Mouse (Mus musculus) lung, postnatal 0 days (tissue): ENCODE measurements around the gene Lrrc7. TPM values are rescaled to one million over a fixed set of nuclear protein-coding genes. Genes with fewer than 3 reads are reported as not detected.

Source experiments
- ATAC-seq: fragments of 200-750 bp; cut with Nextera tagmentation; 2 replicates; pipeline ENCODE4 v1.8.0; 2017; ENCODE audit warnings: moderate library complexity
- DNase-seq: peaks from one replicate; pipeline ENCODE4 v3.0.0-alpha.2; 2016; ENCODE audit warnings: low spot score
- H3K27ac ChIP-seq: fragments of 300-500 bp; sonication (generic); 2 replicates; pipeline ENCODE4 v1.5.1; 2014; ENCODE audit warnings: antibody characterized with exemption, mild to moderate bottlenecking, low read length, mixed read lengths
- H3K27me3 ChIP-seq: fragments of 300-500 bp; sonication (generic); replicated peaks from 2 replicates; pipeline ENCODE4 v1.6.1; 2014; ENCODE audit warnings: low read length, mixed read lengths; ENCODE audit not compliant: insufficient read depth
- H3K36me3 ChIP-seq: fragments of 300-500 bp; sonication (generic); 2 replicates; pipeline ENCODE4 v1.6.1; 2014; ENCODE audit warnings: low read length, mixed read lengths; ENCODE audit not compliant: insufficient read depth
- H3K4me1 ChIP-seq: fragments of 300-500 bp; sonication (generic); 2 replicates; pipeline ENCODE4 v1.6.1; 2014; ENCODE audit warnings: antibody characterized with exemption, low read depth, low read length, mixed read lengths; ENCODE audit not compliant: insufficient read depth
- H3K4me2 ChIP-seq: fragments of 300-500 bp; sonication (generic); replicated peaks from 2 replicates; pipeline ENCODE4 v1.6.1; 2014; ENCODE audit warnings: low read depth, mild to moderate bottlenecking, low read length, moderate library complexity, mixed read lengths
- H3K4me3 ChIP-seq: fragments of 300-500 bp; sonication (generic); 2 replicates; pipeline ENCODE4 v1.5.1; 2014; ENCODE audit warnings: low read depth, low read length
- H3K9ac ChIP-seq: fragments of 300-500 bp; sonication (generic); replicated peaks from 2 replicates; pipeline ENCODE4 v1.6.1; 2014; ENCODE audit warnings: low read depth, mild to moderate bottlenecking
- H3K9me3 ChIP-seq: fragments of 300-500 bp; sonication (generic); 2 replicates; pipeline ENCODE4 v1.6.1; 2016; ENCODE audit warnings: low read length, mixed read lengths
- CTCF ChIP-seq: IDR thresholded peaks from 2 replicates; pipeline ENCODE4 v1.5.1; 2016; ENCODE audit warnings: antibody characterized with exemption, mild to moderate bottlenecking
- EP300 ChIP-seq: IDR thresholded peaks from 2 replicates; pipeline ENCODE4 v1.6.1; 2016; ENCODE audit warnings: antibody characterized with exemption, mild to moderate bottlenecking, control low read depth
- WGBS: fragments of 180-500 bp; shearing (Covaris S2); extraction: QIAGEN DNeasy Blood & Tissue Kit; methylation state at CpG from one replicate; pipeline ENCODE4 v1.1.7; 2014; 5-methylcytosine and 5-hydroxymethylcytosine counted together
- polyA plus RNA-seq: library from polyadenylated mRNA; unstranded; fragments of >200 nt; fragmentation: Nextera tagmentation; extraction: Ambion mirVana; gene quantifications from 2 replicates; pipeline ENCODE4 v1.2.1, GENCODE M21; 2015

Lrrc7 gene
- polyA plus RNA-seq, 1 experiment from 2014 or later, result not detected

GRCm38 (mm10) chr3:158559131-158559658, 2.8 kb downstream of the Lrrc7 start:
- Histone ChIP-seq H3K9ac (no peak overlapping the region), H3K36me3 (no peaks in the 10 kb centered on the region), H3K9me3 (no peaks in the 10 kb centered on the region), H3K4me2 (peak overlapping the region; percentile 30; the same call in 1 of the 2 replicates), H3K27ac (no peak overlapping the region), H3K27me3 (peaks cover 20% of the 10 kb centered on the region; the same call in 1 of the 2 replicates), H3K4me3 (no peak overlapping the region), H3K4me1 (no peaks in the 10 kb centered on the region)
- ATAC-seq, result no peak
- no peak for DNase-seq
- WGBS, result 18% methylated on average over 5 of the region's 5 CpGs
- TF ChIP-seq CTCF, result no peak
- no peak for TF ChIP-seq EP300

- H3K9ac ChIP-seq, result no peak overlapping the region
- no peak overlapping the region for H3K27ac ChIP-seq
- DNase-seq (no peak), ATAC-seq (no peak)
- TF ChIP-seq CTCF (no peak), EP300 (no peak)
- H3K4me2 ChIP-seq, result no peak overlapping the region
- no peaks in the 10 kb centered on the region for H3K9me3 ChIP-seq
- peaks cover 20% of the 10 kb centered on the region; the same call in 1 of the 2 replicates for H3K27me3 ChIP-seq
- no peak overlapping the region for H3K4me3 ChIP-seq
- H3K36me3 ChIP-seq, result no peaks in the 10 kb centered on the region
- H3K4me1 ChIP-seq, result no peaks in the 10 kb centered on the region
Measured at GRCm38 (mm10) chr3:158558631-158559030, 3.4 kb downstream of the Lrrc7 start.

GRCm38 (mm10) chr3:158554280-158554679, 7.7 kb downstream of the Lrrc7 start:
- Histone ChIP-seq H3K36me3 (no peaks in the 10 kb centered on the region), H3K9ac (no peak overlapping the region), H3K4me2 (no peak overlapping the region), H3K4me1 (no peaks in the 10 kb centered on the region), H3K9me3 (no peaks in the 10 kb centered on the region), H3K27me3 (no peaks in the 10 kb centered on the region), H3K4me3 (no peak overlapping the region), H3K27ac (no peak overlapping the region)
- DNase-seq, result no peak
- TF ChIP-seq EP300 (no peak), CTCF (no peak)
- ATAC-seq, result no peak

- DNase-seq (no peak), ATAC-seq (no peak)
Measured at GRCm38 (mm10) chr3:158552105-158552504, 9.9 kb downstream of the Lrrc7 start.

GRCm38 (mm10) chr3:158543481-158543880, 18.5 kb downstream of the Lrrc7 start:
- no peak overlapping the region for H3K9ac ChIP-seq
- no peak overlapping the region for H3K4me2 ChIP-seq
- no peaks in the 10 kb centered on the region for H3K4me1 ChIP-seq
- no peak overlapping the region for H3K27ac ChIP-seq
- DNase-seq (peak; percentile 70), ATAC-seq (peak; percentile 78)
- no peaks in the 10 kb centered on the region for H3K36me3 ChIP-seq
- 46% methylated on average over 3 of the region's 3 CpGs for WGBS
- no peaks in the 10 kb centered on the region for H3K27me3 ChIP-seq
- TF ChIP-seq EP300 (peak; percentile 90), CTCF (no peak)
- H3K9me3 ChIP-seq, result no peaks in the 10 kb centered on the region
- H3K4me3 ChIP-seq, result no peak overlapping the region

More at GRCm38 (mm10) chr3:158552105-158552504, 9.9 kb downstream of the Lrrc7 start:
- Histone ChIP-seq H3K36me3 (no peaks in the 10 kb centered on the region), H3K9me3 (no peaks in the 10 kb centered on the region), H3K9ac (no peak overlapping the region), H3K27me3 (no peaks in the 10 kb centered on the region), H3K4me3 (no peak overlapping the region), H3K4me2 (no peak overlapping the region), H3K4me1 (no peaks in the 10 kb centered on the region), H3K27ac (no peak overlapping the region)
- TF ChIP-seq CTCF (no peak), EP300 (no peak)
- 74% methylated on average over 5 of the region's 5 CpGs for WGBS

GRCm38 (mm10) chr3:158532859-158533258, 29.2 kb downstream of the Lrrc7 start:
- no peak overlapping the region for H3K4me3 ChIP-seq
- no peaks in the 10 kb centered on the region for H3K36me3 ChIP-seq
- ATAC-seq, result no peak
- TF ChIP-seq EP300 (no peak), CTCF (no peak)
- H3K9ac ChIP-seq, result no peak overlapping the region
- H3K4me1 ChIP-seq, result no peaks in the 10 kb centered on the region
- H3K27ac ChIP-seq, result no peak overlapping the region
- no peak overlapping the region for H3K4me2 ChIP-seq
- WGBS, result 54% methylated on average over 2 of the region's 2 CpGs
- H3K9me3 ChIP-seq, result no peaks in the 10 kb centered on the region
- H3K27me3 ChIP-seq, result no peaks in the 10 kb centered on the region
- DNase-seq, result no peak

- WGBS, result 71% methylated on average over 1 of the region's 1 CpGs
- Histone ChIP-seq H3K4me2 (no peak overlapping the region), H3K27ac (no peak overlapping the region), H3K27me3 (no peaks in the 10 kb centered on the region), H3K4me1 (no peaks in the 10 kb centered on the region), H3K9ac (no peak overlapping the region), H3K4me3 (no peak overlapping the region), H3K9me3 (no peaks in the 10 kb centered on the region), H3K36me3 (no peaks in the 10 kb centered on the region)
- ATAC-seq, result no peak
- no peak for DNase-seq
- TF ChIP-seq CTCF (no peak), EP300 (no peak)
Measured at GRCm38 (mm10) chr3:158528471-158528870, 33.5 kb downstream of the Lrrc7 start.
